Mouse (Mus musculus) heart, embryonic 12.5 days (tissue): ENCODE results near the gene Prpf3. TPM values are rescaled to one million over a fixed set of nuclear protein-coding genes. Genes with fewer than 3 reads are reported as not detected.
"Not testable (repeated sequence)": the region's sequence is repeated elsewhere in the genome, so short reads cannot be mapped to it uniquely, and the experiment has no call there.

Experiments
- ATAC-seq: fragments of 200-750 bp; cut with Nextera tagmentation; 2 replicates; pipeline ENCODE4 v1.8.0; 2017; ENCODE audit warnings: moderate TSS enrichment, moderate library complexity; ENCODE audit not compliant: insufficient number of reproducible peaks, low FRiP score
- H3K27ac ChIP-seq: fragments of 300-500 bp; sonication (generic); 2 replicates; pipeline ENCODE4 v1.5.1; 2016; ENCODE audit warnings: mild to moderate bottlenecking, moderate library complexity; ENCODE audit not compliant: poor library complexity, severe bottlenecking
- H3K27me3 ChIP-seq: fragments of 300-500 bp; sonication (generic); replicated peaks from 2 replicates; pipeline ENCODE4 v1.6.1; 2016; ENCODE audit warnings: mild to moderate bottlenecking, moderate library complexity
- H3K36me3 ChIP-seq: fragments of 300-500 bp; sonication (generic); 2 replicates; pipeline ENCODE4 v1.6.1; 2016; ENCODE audit warnings: mild to moderate bottlenecking, moderate library complexity
- H3K4me1 ChIP-seq: fragments of 300-500 bp; sonication (generic); replicated peaks from 2 replicates; pipeline ENCODE4 v1.6.1; 2016; ENCODE audit warnings: mild to moderate bottlenecking
- H3K4me2 ChIP-seq: fragments of 300-500 bp; sonication (generic); 2 replicates; pipeline ENCODE4 v1.6.1; 2016; ENCODE audit warnings: mild to moderate bottlenecking, moderate library complexity
- H3K4me3 ChIP-seq: fragments of 300-500 bp; sonication (generic); 2 replicates; pipeline ENCODE4 v1.5.1; 2016; ENCODE audit warnings: mild to moderate bottlenecking
- H3K9ac ChIP-seq: fragments of 300-500 bp; sonication (generic); 2 replicates; pipeline ENCODE4 v1.6.1; 2016; ENCODE audit warnings: mild to moderate bottlenecking, moderate library complexity
- H3K9me3 ChIP-seq: fragments of 300-500 bp; sonication (generic); replicated peaks from 2 replicates; pipeline ENCODE4 v1.6.1; 2016; ENCODE audit warnings: mild to moderate bottlenecking, moderate library complexity
- WGBS: fragments of 180-500 bp; shearing (Covaris S2); methylation state at CpG from one replicate; pipeline ENCODE4 v1.1.7; 2016; 5-methylcytosine and 5-hydroxymethylcytosine counted together
- polyA plus RNA-seq: library from polyadenylated mRNA; unstranded; fragments of >200 nt; fragmentation: Nextera tagmentation; extraction: Ambion mirVana; gene quantifications from 2 replicates; pipeline ENCODE4 v1.2.1, GENCODE M21; 2016

The Prpf3 gene
- polyA plus RNA-seq, 1 experiment from 2014 or later: 36.7 TPM

DNA sequence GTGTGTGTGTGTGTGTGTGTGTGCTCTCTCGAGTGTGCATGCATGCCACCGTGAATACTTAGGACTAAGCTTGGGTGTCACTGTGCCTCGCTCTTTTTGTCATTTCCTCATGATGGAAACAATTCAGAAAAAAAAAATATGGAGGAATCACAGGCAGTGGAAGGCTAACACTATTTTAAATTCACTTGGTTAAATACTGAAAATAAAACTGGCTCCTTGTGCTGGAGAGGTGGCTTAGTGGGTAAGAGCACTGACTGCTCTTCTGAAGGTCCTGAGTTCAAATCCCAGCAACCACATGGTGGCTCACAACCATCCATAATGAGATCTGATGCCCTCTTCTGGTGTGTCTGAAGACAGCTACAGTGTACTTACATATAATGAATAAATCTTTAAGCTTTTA, 2.6 kb upstream of the Prpf3 start:
- H3K9ac ChIP-seq, ATAC-seq, H3K27me3 ChIP-seq, H3K4me3 ChIP-seq, H3K4me2 ChIP-seq, H3K4me1 ChIP-seq, H3K9me3 ChIP-seq, H3K27ac ChIP-seq: not testable (repeated sequence)
- peaks cover 12% of the 10 kb centered on the region for H3K36me3 ChIP-seq
- 80% methylated on average over 3 of the region's 3 CpGs for WGBS

DNA sequence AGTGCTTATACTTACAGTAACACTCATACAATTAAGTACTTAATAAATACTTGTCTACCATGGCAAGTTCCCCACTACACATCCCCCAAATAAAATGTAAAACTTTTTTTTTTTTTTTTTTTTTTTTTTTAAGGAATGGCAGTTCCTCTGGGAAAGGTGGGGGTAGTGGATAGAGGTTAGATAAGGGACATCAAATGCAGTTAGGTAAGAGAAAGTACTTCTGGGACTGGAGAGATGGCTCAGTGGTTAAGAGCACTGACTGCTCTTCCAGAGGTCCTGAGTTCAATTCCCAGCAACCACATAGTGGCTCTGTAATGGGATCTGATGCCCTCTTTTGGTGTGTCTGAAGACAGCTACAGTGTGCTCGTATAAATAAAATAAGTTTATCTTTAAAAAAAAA, 1.4 kb upstream of the Prpf3 start:
- ATAC-seq, H3K27me3 ChIP-seq, H3K4me2 ChIP-seq, H3K4me1 ChIP-seq, H3K4me3 ChIP-seq, H3K9me3 ChIP-seq, H3K9ac ChIP-seq, H3K27ac ChIP-seq: not testable (repeated sequence)
- H3K36me3 ChIP-seq: peaks cover 17% of the 10 kb centered on the region
- WGBS: 77% methylated on average over 1 of the region's 1 CpGs

DNA sequence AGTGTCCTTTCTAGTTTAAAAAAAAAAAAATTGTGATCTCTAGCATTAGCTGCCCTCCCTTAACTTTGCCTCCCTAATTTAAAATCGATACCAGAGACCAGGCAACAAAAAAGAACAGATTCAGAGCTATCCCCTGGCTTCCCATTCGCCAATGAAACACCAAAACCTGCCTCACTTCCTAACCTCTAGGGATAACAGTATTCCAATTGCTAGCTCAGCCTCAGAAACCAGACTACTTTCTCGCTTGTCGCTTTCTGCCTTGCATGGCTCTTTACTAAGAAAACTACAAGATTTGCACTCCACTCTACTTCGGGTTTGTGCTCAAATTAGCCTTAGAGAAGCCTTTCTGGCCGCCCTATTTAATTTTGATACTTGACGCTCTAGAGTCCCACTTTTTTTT, 430 bp upstream of the Prpf3 start:
- no peak for ATAC-seq
- H3K4me2 ChIP-seq: peak overlapping the region; percentile 93
- 21% methylated on average over 7 of the region's 7 CpGs for WGBS

DNA sequence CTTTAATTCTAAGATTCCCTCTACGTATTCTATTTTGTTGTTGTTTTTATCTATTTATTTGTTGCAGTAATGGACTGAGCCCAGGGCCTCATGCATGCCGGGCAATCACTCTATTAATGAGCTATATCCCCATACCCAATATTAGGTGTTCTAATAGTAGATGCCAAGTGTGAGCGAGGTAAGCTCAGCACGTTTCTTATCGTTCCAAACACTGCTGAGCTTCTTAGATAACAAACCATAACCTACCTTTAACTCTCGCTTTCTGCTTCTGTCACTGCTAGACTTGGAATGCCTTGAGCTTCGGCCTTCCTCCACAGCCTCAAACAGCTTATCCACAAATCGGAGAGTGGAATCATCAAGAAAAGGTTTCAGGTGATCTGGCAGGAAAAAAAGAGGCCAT, 4.4 kb downstream of the Prpf3 start:
- Histone ChIP-seq H3K9me3 (no peaks in the 10 kb centered on the region), H3K4me1 (peaks cover 10% of the 10 kb centered on the region), H3K4me3 (no peak overlapping the region), H3K36me3 (peaks cover 66% of the 10 kb centered on the region), H3K27me3 (no peaks in the 10 kb centered on the region), H3K4me2 (no peak overlapping the region), H3K27ac (no peak overlapping the region), H3K9ac (no peak overlapping the region)
- no peak for ATAC-seq
- 86% methylated on average over 8 of the region's 8 CpGs for WGBS

More for the DNA sequence above, 430 bp upstream of the Prpf3 start:
- no peaks in the 10 kb centered on the region for H3K9me3 ChIP-seq
- peaks cover 22% of the 10 kb centered on the region for H3K36me3 ChIP-seq
- peak overlapping the region; percentile 65; the same call in 1 of the 2 replicates for H3K27ac ChIP-seq
- peak overlapping the region; percentile 96 for H3K4me3 ChIP-seq
- peaks cover 2% of the 10 kb centered on the region; the same call in 1 of the 2 replicates for H3K4me1 ChIP-seq
- no peaks in the 10 kb centered on the region for H3K27me3 ChIP-seq
- H3K9ac ChIP-seq: peak overlapping the region; percentile 95

DNA sequence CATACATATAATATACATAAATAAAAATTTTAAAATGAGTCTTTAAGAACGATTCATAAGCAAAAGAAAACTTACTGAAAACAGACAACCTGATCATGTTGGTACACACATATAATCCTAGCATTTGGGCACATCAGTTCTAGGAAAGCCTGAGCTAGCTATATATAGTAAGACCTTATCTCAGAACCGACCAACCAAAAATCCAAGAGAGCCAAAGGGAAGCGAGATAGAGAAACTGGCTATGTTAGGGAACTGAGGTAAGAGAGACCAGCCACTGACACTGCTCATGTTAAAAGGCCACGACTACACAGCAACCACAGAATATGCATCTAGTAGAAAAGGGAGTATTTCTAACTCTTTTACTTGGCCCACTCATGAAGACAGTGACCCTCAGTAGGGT, 5.1 kb downstream of the Prpf3 start:
- 37% methylated on average over 4 of the region's 4 CpGs for WGBS
- no peaks in the 10 kb centered on the region for H3K27me3 ChIP-seq
- no peak overlapping the region for H3K4me2 ChIP-seq
- H3K36me3 ChIP-seq: peaks cover 73% of the 10 kb centered on the region
- H3K27ac ChIP-seq: peak overlapping the region; percentile 51
- no peaks in the 10 kb centered on the region for H3K9me3 ChIP-seq
- H3K4me1 ChIP-seq: peaks cover 10% of the 10 kb centered on the region
- H3K9ac ChIP-seq: no peak overlapping the region
- H3K4me3 ChIP-seq: no peak overlapping the region
- ATAC-seq: no peak

DNA sequence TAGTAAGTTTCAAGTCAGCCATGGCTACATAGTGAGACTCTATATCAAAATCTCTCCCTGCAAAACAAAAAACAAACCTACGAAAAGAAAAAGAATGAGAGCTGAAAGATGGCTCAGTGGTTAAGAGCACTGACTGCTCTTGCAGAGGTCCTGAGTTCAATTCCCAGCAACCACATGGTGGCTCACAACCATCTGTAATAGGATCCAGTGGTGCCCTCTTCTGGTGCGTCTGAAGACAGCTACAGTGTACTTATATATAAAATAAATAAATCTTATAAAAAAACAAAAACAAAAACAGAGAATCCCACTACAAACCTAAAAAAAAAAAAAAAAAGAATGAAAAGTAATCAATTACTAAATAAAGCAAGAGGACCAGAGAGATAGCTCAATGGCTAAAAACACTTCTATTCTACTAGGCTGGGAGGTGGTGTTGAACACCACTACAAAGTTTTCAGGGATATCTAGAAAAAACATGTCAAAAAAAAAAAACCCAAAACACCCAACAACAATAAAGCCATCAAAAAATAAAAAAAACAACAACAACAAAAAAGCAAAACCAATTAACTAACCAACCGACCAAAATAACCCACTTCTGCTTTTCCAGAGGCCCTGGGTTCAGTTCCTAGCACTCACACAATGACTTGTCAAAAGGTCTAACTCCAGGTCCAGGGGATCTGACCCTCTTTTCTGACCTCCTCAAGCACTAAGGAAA, 13.0 kb downstream of the Prpf3 start:
- WGBS: 88% methylated on average over 3 of the region's 3 CpGs
- no peaks in the 10 kb centered on the region for H3K27me3 ChIP-seq
- H3K4me3 ChIP-seq: no peak overlapping the region
- H3K9ac ChIP-seq: no peak overlapping the region
- no peak overlapping the region for H3K27ac ChIP-seq
- no peak for ATAC-seq
- H3K36me3 ChIP-seq: peaks cover 79% of the 10 kb centered on the region
- no peak overlapping the region for H3K4me2 ChIP-seq
- H3K9me3 ChIP-seq: no peaks in the 10 kb centered on the region
- no peaks in the 10 kb centered on the region for H3K4me1 ChIP-seq

DNA sequence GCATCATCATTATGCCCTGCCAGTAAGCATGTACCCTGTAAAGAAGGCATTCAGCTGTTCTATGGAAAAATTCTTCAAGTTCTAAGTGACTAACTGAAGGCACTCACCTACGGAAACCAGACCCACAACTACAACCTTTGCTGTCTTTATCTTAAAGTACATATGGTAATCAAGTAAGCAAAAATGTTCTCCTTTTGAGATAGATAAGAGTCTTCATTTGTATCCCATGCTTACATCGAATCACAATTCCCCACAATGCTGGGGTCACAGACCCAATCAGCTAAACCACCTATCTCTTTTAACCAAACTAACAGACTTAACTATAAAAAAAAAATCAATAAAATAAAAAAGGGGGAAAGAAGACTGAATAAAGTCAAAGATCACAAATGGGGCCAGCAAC, 16.4 kb downstream of the Prpf3 start:
- no peak for ATAC-seq
- H3K9me3 ChIP-seq: no peaks in the 10 kb centered on the region
- peaks cover 77% of the 10 kb centered on the region for H3K36me3 ChIP-seq
- no peak overlapping the region for H3K27ac ChIP-seq
- H3K27me3 ChIP-seq: no peaks in the 10 kb centered on the region
- H3K9ac ChIP-seq: no peak overlapping the region
- H3K4me2 ChIP-seq: no peak overlapping the region
- WGBS: 86% methylated on average over 2 of the region's 2 CpGs
- H3K4me3 ChIP-seq: no peak overlapping the region
- no peaks in the 10 kb centered on the region for H3K4me1 ChIP-seq

DNA sequence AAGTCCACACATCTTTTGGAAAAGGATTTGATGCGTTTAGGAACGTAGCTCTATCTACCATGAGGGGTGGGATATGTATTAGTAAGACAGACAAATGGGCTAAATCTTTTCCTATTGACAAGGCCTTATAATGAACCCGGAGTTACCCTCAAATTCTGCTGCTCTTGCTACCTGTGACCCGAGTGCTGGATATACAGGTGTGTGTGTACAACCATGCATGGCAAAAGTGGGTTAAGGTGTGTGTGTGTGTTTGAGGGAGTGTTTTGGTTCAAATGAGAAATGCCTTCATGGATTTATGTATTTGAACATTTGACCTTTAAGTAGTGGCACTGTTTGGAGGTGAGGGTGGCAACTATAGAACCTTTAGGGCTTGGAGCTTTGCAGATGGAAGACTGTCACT, 26.6 kb downstream of the Prpf3 start:
- peaks cover 59% of the 10 kb centered on the region for H3K36me3 ChIP-seq
- no peak overlapping the region for H3K27ac ChIP-seq
- H3K9me3 ChIP-seq: no peaks in the 10 kb centered on the region
- 0 out of 2 replicates have a peak, but pooled peaks cover 6% of the 10 kb centered on the region for H3K4me1 ChIP-seq
- WGBS: 98% methylated on average over 4 of the region's 4 CpGs
- no peaks in the 10 kb centered on the region for H3K27me3 ChIP-seq
- H3K9ac ChIP-seq: no peak overlapping the region
- no peak overlapping the region for H3K4me2 ChIP-seq
- no peak overlapping the region for H3K4me3 ChIP-seq
- no peak for ATAC-seq

DNA sequence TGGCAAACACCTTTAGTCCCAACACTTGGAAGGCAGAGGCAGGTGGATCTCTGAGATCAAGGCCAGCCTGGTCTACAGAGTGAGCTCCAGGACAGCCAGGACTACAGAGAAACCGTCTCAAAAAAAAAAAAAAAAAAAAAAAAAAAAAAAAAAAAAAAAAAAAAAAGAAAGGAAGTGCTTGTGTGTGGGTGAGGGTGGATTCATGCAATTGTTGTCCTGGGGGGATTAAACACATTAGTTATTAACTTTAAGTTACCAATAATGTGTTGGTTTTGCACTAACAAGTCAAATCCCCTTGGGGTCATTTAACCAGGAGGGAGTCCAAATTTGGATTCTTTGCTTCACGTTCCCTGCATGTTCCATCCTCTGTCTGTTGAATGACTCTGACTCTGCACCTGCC, 29.4 kb downstream of the Prpf3 start:
- ATAC-seq: no peak
- Histone ChIP-seq H3K27ac (no peak overlapping the region), H3K9ac (no peak overlapping the region), H3K4me3 (no peak overlapping the region), H3K4me2 (no peak overlapping the region), H3K9me3 (no peaks in the 10 kb centered on the region), H3K4me1 (0 out of 2 replicates have a peak, but pooled peaks cover 6% of the 10 kb centered on the region), H3K27me3 (no peaks in the 10 kb centered on the region), H3K36me3 (peaks cover 35% of the 10 kb centered on the region)
- WGBS: 88% methylated on average over 2 of the region's 2 CpGs

DNA sequence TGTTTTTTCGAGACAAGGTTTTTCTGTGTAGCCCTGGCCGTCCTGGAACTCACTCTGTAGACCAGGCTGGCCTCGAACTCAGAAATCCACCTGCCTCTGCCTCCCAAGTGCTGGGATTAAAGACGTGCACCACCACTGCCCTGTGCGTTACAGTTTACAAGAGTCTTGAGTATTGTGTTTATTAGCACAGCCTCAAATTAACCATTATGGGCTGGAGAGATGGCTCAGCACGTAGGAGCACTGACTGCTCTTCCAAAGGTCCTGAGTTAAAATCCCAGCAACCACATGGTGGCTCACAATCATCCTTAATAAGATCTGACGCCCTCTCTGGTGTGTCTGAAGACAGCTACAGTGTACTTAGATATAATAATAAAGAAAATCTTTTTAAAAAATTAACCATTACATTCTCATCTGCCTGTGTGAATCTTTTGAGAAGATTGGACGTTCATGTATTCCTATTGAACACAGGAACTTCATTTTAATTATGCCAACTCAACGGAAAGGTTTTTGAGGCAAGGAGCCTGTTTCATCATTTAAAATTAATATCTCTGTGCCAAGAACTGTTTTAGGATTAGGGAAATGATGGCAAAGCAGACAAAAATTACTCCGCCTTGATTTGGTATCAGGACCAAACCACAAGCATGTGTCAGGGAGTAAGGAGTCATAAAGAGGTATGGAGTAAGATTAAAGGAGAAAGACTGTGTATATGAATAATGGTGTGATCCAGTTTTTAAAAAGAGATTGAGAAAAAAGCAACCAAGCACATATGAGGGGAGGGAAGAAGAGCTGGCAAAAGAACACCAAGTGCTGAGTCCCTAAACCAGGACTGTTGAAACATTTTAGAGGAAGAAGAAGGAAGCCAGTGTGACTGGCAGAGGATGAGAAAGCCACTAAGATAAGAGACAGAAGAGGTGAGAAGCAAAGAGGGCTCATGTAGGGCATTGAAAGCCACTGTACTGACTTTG, 35.4 kb downstream of the Prpf3 start:
- 37% methylated on average over 10 of the region's 10 CpGs for WGBS
- H3K4me3 ChIP-seq: peak overlapping the region; percentile 57
- no peaks in the 10 kb centered on the region for H3K9me3 ChIP-seq
- 0 out of 2 replicates have a peak, but pooled peaks cover 5% of the 10 kb centered on the region for H3K36me3 ChIP-seq
- no peaks in the 10 kb centered on the region for H3K27me3 ChIP-seq
- peak overlapping the region; percentile 82 for H3K9ac ChIP-seq
- peak overlapping the region; percentile 66 for H3K4me2 ChIP-seq
- H3K27ac ChIP-seq: peak overlapping the region; percentile 98
- ATAC-seq: no peak
- peaks cover 21% of the 10 kb centered on the region for H3K4me1 ChIP-seq

DNA sequence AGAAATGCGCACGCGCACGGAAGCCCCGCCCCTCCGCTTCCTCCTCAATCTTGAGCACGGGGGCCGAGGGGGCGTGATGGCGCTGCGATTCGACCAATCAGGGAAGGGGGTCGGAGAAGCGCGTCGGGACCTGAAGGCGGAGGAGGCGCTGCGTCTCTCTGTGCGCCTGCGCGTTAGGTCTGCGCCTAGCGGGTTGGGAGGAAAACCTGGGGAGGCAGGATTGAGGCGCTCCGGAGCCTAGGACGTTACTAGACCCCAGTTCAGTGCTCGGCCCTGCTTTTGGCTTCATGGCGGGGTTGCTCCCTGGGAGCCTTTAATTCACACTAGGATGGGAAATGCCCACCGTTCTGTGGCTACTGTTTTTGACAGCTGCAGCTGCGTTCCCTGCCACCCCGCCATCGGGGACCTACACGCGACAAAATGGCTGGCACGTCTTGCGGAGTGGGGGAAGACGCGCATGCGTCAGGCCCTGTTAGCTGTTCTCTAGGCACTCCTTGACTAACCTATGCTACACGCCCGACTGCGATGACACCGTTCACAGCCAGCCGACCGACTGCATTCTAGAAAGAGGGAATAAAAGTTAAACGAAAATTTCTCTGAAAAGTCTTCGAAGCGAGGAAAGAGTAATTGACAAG, 36.2 kb downstream of the Prpf3 start:
- Histone ChIP-seq H3K27me3 (no peaks in the 10 kb centered on the region), H3K27ac (peak overlapping the region; percentile 98), H3K9ac (peak overlapping the region; percentile 82), H3K4me1 (peaks cover 15% of the 10 kb centered on the region), H3K4me2 (peak overlapping the region; percentile 66), H3K36me3 (0 out of 2 replicates have a peak, but pooled peaks cover 5% of the 10 kb centered on the region), H3K9me3 (no peaks in the 10 kb centered on the region), H3K4me3 (peak overlapping the region; percentile 57)
- WGBS: under 1% methylated on average over 49 of the region's 49 CpGs
- peak; percentile 97 for ATAC-seq
